Mouse (Mus musculus) ES-Bruce4 (cell line): ENCODE data around the gene Rexo1.

Experiments
- CTCF ChIP-seq: IDR thresholded peaks from one replicate; pipeline ENCODE4 v1.8.1; 2011; ENCODE audit warnings: low read depth, low read length
- POLR2A ChIP-seq: IDR thresholded peaks from one replicate; pipeline ENCODE4 v1.8.1; 2011; ENCODE audit warnings: low read length; ENCODE audit not compliant: insufficient read depth

DNA sequence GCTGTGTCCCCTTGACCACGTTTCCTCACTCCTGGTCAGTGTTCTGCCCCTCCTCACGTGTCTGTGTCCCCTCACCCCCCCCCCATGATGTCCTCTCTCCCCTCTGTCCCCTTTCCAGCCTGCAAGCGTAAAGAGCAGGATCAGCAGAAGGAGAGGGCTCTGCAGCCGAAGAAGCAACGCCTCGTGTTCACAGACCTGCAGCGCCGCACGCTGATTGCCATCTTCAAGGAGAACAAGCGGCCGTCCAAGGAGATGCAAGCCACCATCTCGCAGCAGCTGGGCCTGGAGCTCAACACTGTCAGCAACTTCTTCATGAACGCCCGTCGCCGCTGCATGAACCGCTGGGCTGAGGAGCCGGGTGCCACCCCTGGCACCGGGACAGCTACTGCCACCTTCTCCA lies 47.6 kb downstream of the Rexo1 start:
- TF ChIP-seq CTCF: no peak
- TF ChIP-seq POLR2A: no peak
